ENCODE assay signal across 18 mouse cellular contexts in genomic region chrX:152745925-152746324, GRCm38 (mm10). TPM values are rescaled to one million over a fixed set of nuclear protein-coding genes. Genes with fewer than 3 reads are reported as not detected.
DNase-seq lines count a peak whose midpoint lies in the region; ATAC-seq and TF ChIP-seq lines count a peak whose summit lies in the region.
"Had no signal": no experiment of that assay in that cellular context is flagged by ENCODE, and none has a peak within 500 bp of the region (broad histone marks: within the 10 kb centered on the region; RNA-seq: fewer than 3 reads in every experiment).

No protein-coding gene starts in this region.

- no peaks in the 10 kb centered on the region for H3K4me1 ChIP-seq in forebrain, embryonic 11.5 days (replicated peaks; ENCODE audit: control insufficient read depth, insufficient read depth, low read length)
- no peaks in the 10 kb centered on the region for H3K4me1 ChIP-seq in forebrain, embryonic 15.5 days
- no peaks in the 10 kb centered on the region for H3K4me1 ChIP-seq in forebrain, embryonic 13.5 days
- H3K4me1 ChIP-seq in forebrain, embryonic 10.5 days, result peaks cover 6% of the 10 kb centered on the region; the same call in 1 of the 2 replicates
- H3K4me1 ChIP-seq in forebrain, embryonic 16.5 days (replicated peaks; ENCODE audit: control insufficient read depth, insufficient read depth, low read length), result no peaks in the 10 kb centered on the region
- H3K4me1 ChIP-seq: embryonic facial prominence, embryonic 10.5 days; embryonic facial prominence, embryonic 12.5 days had no signal

- 46% methylated on average over 2 of the region's 2 CpGs for WGBS in forebrain, embryonic 11.5 days
- 39% methylated on average over 2 of the region's 2 CpGs for WGBS in forebrain, embryonic 15.5 days
- WGBS in forebrain, embryonic 13.5 days, result 32% methylated on average over 2 of the region's 2 CpGs
- WGBS in forebrain, embryonic 10.5 days, result 72% methylated on average over 2 of the region's 2 CpGs
- 23% methylated on average over 2 of the region's 2 CpGs for whole genome bisulfite sequencing in forebrain, embryonic 16.5 days

- no peak overlapping the region for H3K4me2 ChIP-seq in forebrain, embryonic 11.5 days (ENCODE audit: low read depth, low read length, severe bottlenecking)
- no peak overlapping the region for H3K4me2 ChIP-seq in forebrain, embryonic 15.5 days (replicated peaks)
- no peak overlapping the region for H3K4me2 ChIP-seq in forebrain, embryonic 13.5 days
- H3K4me2 ChIP-seq in forebrain, embryonic 16.5 days (ENCODE audit: low read length), result no peak overlapping the region
- H3K4me2 ChIP-seq: embryonic facial prominence, embryonic 12.5 days had no signal

- TF ChIP-seq POLR2A in brain, embryonic 14.5 days (IDR thresholded peaks at IDR 0.05; ENCODE audit: borderline replicate concordance, extremely low read depth, insufficient read depth, insufficient read length, poor library complexity, severe bottlenecking), result no peak

- TF ChIP-seq CTCF in brain, embryonic 14.5 days (IDR thresholded peaks at IDR 0.05; ENCODE audit: borderline replicate concordance, extremely low read depth, insufficient read depth, insufficient read length), result no peak

- DNase-seq in forebrain, embryonic 11.5 days (ENCODE audit: low spot score), result no peak
- no peak for DNase-seq in forebrain, embryonic 10.5 days (ENCODE audit: extremely low spot score, low spot score)
- DNase-seq in brain, embryonic 14.5 days (ENCODE audit: low read depth), result peak; percentile 67
- DNase-seq in B cell, adult 2 months, result no peak
- DNase-seq: adrenal gland, adult 2 months; adrenal gland, postnatal 10 days; adrenal gland, postnatal 25 days; cerebellum, adult 11-12 months; cerebellum, adult 2 months; cerebellum, adult 9-10 months; cerebellum, postnatal 10 days; cerebellum, postnatal 25 days had no signal

- H3K27ac ChIP-seq in forebrain, embryonic 11.5 days (ENCODE audit: low read depth, low read length), result peak overlapping the region; percentile 41; the same call in 1 of the 2 replicates
- H3K27ac ChIP-seq in forebrain, embryonic 15.5 days (replicated peaks), result no peak overlapping the region
- H3K27ac ChIP-seq in forebrain, embryonic 13.5 days, result no peak overlapping the region
- H3K27ac ChIP-seq in forebrain, embryonic 10.5 days, result no peak overlapping the region
- no peak overlapping the region for H3K27ac ChIP-seq in forebrain, embryonic 16.5 days (ENCODE audit: low read length)
- H3K27ac ChIP-seq: embryonic facial prominence, embryonic 10.5 days; embryonic facial prominence, embryonic 12.5 days had no signal

- no peak overlapping the region for H3K4me3 ChIP-seq in forebrain, embryonic 11.5 days (ENCODE audit: low read depth, low read length)
- no peak overlapping the region for H3K4me3 ChIP-seq in forebrain, embryonic 15.5 days
- no peak overlapping the region for H3K4me3 ChIP-seq in forebrain, embryonic 13.5 days
- H3K4me3 ChIP-seq in forebrain, embryonic 10.5 days, result no peak overlapping the region
- H3K4me3 ChIP-seq in forebrain, embryonic 16.5 days (replicated peaks; ENCODE audit: low read length), result no peak overlapping the region
- H3K4me3 ChIP-seq: embryonic facial prominence, embryonic 10.5 days; embryonic facial prominence, embryonic 12.5 days had no signal

- no peaks in the 10 kb centered on the region for H3K36me3 ChIP-seq in forebrain, embryonic 11.5 days (ENCODE audit: control insufficient read depth, insufficient read depth, low read length)
- no peaks in the 10 kb centered on the region for H3K36me3 ChIP-seq in forebrain, embryonic 15.5 days
- no peaks in the 10 kb centered on the region for H3K36me3 ChIP-seq in forebrain, embryonic 13.5 days (ENCODE audit: poor library complexity, severe bottlenecking)
- H3K36me3 ChIP-seq in forebrain, embryonic 10.5 days (replicated peaks), result no peaks in the 10 kb centered on the region
- no peaks in the 10 kb centered on the region for H3K36me3 ChIP-seq in forebrain, embryonic 16.5 days (ENCODE audit: control insufficient read depth, insufficient read depth)
- H3K36me3 ChIP-seq: embryonic facial prominence, embryonic 10.5 days; embryonic facial prominence, embryonic 12.5 days had no signal

- peak; percentile 73 for ATAC-seq in forebrain, embryonic 11.5 days (replicated peaks; ENCODE audit: low FRiP score)
- ATAC-seq in forebrain, embryonic 15.5 days (replicated peaks), result no peak
- peak; percentile 70; the same call in 1 of the 2 replicates for ATAC-seq in forebrain, embryonic 13.5 days
- ATAC-seq in forebrain, embryonic 16.5 days, result peak; percentile 68

- H3K9ac ChIP-seq in forebrain, embryonic 11.5 days (ENCODE audit: low read length), result no peak overlapping the region
- H3K9ac ChIP-seq in forebrain, embryonic 15.5 days (replicated peaks), result no peak overlapping the region
- H3K9ac ChIP-seq in forebrain, embryonic 13.5 days, result no peak overlapping the region
- no peak overlapping the region for H3K9ac ChIP-seq in forebrain, embryonic 16.5 days (replicated peaks; ENCODE audit: low read depth, low read length)
- H3K9ac ChIP-seq: embryonic facial prominence, embryonic 12.5 days had no signal

- H3K27me3 ChIP-seq in forebrain, embryonic 11.5 days (ENCODE audit: control insufficient read depth, insufficient read depth, low read length), result peaks cover 9% of the 10 kb centered on the region; the same call in 1 of the 2 replicates
- H3K27me3 ChIP-seq in forebrain, embryonic 15.5 days, result no peaks in the 10 kb centered on the region
- H3K27me3 ChIP-seq in forebrain, embryonic 13.5 days, result peaks cover 11% of the 10 kb centered on the region; the same call in 1 of the 2 replicates
- H3K27me3 ChIP-seq in forebrain, embryonic 10.5 days (ENCODE audit: poor library complexity, severe bottlenecking), result peaks cover 92% of the 10 kb centered on the region
- peaks cover 2% of the 10 kb centered on the region; the same call in 1 of the 2 replicates for H3K27me3 ChIP-seq in forebrain, embryonic 16.5 days (replicated peaks; ENCODE audit: control insufficient read depth, insufficient read depth, low read length)

- H3K9me3 ChIP-seq in forebrain, embryonic 11.5 days (ENCODE audit: control insufficient read depth, low read length), result no peaks in the 10 kb centered on the region
- no peaks in the 10 kb centered on the region for H3K9me3 ChIP-seq in forebrain, embryonic 15.5 days
- no peaks in the 10 kb centered on the region for H3K9me3 ChIP-seq in forebrain, embryonic 13.5 days (replicated peaks)
- no peaks in the 10 kb centered on the region for H3K9me3 ChIP-seq in forebrain, embryonic 10.5 days
- no peaks in the 10 kb centered on the region for H3K9me3 ChIP-seq in forebrain, embryonic 16.5 days (ENCODE audit: control insufficient read depth, low read length)
- H3K9me3 ChIP-seq: embryonic facial prominence, embryonic 10.5 days; embryonic facial prominence, embryonic 12.5 days had no signal

RNA-seq across cellular contexts. Expression of gene Shroom2, which starts 23.3 kb away (rescaled TPM):
- 12.3 and 13.2 TPM in 2 replicates for polyA plus RNA-seq in forebrain, embryonic 11.5 days (2014; fragmentation: Nextera tagmentation; extraction: Ambion mirVana)
- 39.3 and 41.7 TPM in 2 replicates for polyA plus RNA-seq in forebrain, embryonic 15.5 days (2015; fragmentation: Nextera tagmentation; extraction: Ambion mirVana)
- 17.3 and 25.3 TPM in 2 replicates for polyA plus RNA-seq in forebrain, embryonic 13.5 days (2015; fragmentation: Nextera tagmentation; extraction: Ambion mirVana)
- 6.5 and 6.7 TPM in 2 replicates for polyA plus RNA-seq in forebrain, embryonic 10.5 days (2016; fragmentation: Nextera tagmentation; extraction: Ambion mirVana)
- polyA plus RNA-seq in brain, embryonic 14.5 days (2012; rRNA removed), result 44.2 and 86.1 TPM in 2 replicates
- polyA plus RNA-seq in forebrain, embryonic 16.5 days (2015; fragmentation: Nextera tagmentation; extraction: Ambion mirVana), result 49.2 and 59.3 TPM in 2 replicates

RNA-seq across cellular contexts. Expression of gene Gpr143, which starts 35.8 kb away (rescaled TPM):
- polyA plus RNA-seq in forebrain, embryonic 11.5 days (2014; fragmentation: Nextera tagmentation; extraction: Ambion mirVana), result 0.12 and 0.35 TPM in 2 replicates
- 0.19 and 0.25 TPM in 2 replicates for polyA plus RNA-seq in forebrain, embryonic 15.5 days (2015; fragmentation: Nextera tagmentation; extraction: Ambion mirVana)
- polyA plus RNA-seq in forebrain, embryonic 13.5 days (2015; fragmentation: Nextera tagmentation; extraction: Ambion mirVana), result 0.14 TPM in 1 of 2 replicates, not detected in the other
- polyA plus RNA-seq in forebrain, embryonic 10.5 days (2016; fragmentation: Nextera tagmentation; extraction: Ambion mirVana), result 0.37 and 0.53 TPM in 2 replicates
- polyA plus RNA-seq in brain, embryonic 14.5 days (2012; rRNA removed), result 0.14 and 0.26 TPM in 2 replicates
- polyA plus RNA-seq in forebrain, embryonic 16.5 days (2015; fragmentation: Nextera tagmentation; extraction: Ambion mirVana), result not detected in 2 replicates
- polyA plus RNA-seq: adrenal gland, adult 2 months; C2C12; cerebellum, adult 2 months had no signal
